Mouse (Mus musculus) T-helper 2 cell (primary cell): ENCODE measurements at regions not wholly inside any gene's neighbourhood (a gene's known extent, or its start where the extent isn't known, plus 50 kb on each side); places are given as distances from the start of the nearest gene placed in this dataset.
"Not testable (repeated sequence)": the region's sequence is repeated elsewhere in the genome, so short reads cannot be mapped to it uniquely, and the experiment has no call there.

Source experiments
- in situ Hi-C: fragments of 300-600 bp; cut with MboI, MseI; formaldehyde crosslinking; loops from one replicate; pipeline ENCODE4 v1.15.1; 2025; ENCODE audit warnings: high pct_unique_total_duplicates

DNA sequence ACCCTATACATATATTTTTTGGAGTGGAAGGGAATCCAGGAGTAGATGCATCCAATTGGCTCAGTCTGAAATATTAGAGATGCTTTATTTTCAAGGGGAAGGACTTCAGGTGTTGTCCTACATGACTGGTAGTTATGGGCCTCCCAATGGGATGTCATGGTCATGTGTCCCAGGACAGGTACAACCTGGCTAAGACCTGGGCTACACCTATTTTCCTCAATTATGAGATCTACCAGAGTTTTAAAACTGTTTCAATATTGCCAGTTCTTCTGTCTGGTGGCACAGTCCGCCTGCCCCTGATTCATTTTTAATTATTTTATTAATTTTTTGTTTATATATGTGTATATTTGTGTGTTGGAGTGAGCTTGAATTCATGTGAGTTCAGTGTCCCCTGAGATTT is 481.6 kb upstream of the 9530002B09Rik start:
- in situ Hi-C loops, result loop anchor here (5.0 to 25.0 kb wide), 2 partner anchors 105 to 330 kb away; no protein-coding TSS in a partner anchor

DNA sequence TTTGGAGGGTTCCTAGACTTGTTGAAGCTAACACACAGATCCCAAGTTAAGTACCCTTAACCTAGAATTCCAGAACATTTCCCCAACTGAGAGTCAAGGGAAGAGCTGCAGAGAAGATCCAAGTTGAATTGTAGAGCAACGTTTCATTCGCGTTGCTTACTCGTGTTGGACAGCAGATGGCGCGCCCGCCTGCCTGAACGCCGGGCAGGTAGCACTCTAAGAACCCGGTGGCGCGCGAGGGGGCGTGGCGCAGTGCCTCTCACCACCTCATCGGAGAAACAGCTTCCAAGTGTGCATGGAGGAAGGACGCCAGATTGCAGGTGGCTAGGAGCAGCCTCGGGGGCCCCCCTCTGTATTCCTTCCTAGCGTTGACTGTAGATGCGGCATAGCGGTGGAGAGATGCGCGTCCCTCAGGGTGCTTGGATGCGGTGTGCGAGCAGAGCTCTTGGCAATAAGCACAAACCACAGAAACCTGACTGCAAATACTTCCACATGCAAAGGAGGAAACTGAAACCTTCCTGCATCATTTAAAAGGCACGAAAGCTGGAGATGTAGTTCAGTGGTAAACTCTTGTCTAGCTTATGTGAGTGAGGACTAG is 440.8 kb upstream of the 9530002B09Rik start:
- in situ Hi-C loops, result not testable (repeated sequence)
